Mouse (Mus musculus) kidney, adult 2 months (tissue): ENCODE results near the gene A830018L16Rik.

ENCODE experiments used
- CTCF ChIP-seq: fragments of 200-500 bp; conservative IDR thresholded peaks from 2 replicates; pipeline ENCODE4 v1.5.1; 2011; ENCODE audit warnings: low read depth, mild to moderate bottlenecking, control low read depth, low read length, moderate library complexity, mixed read lengths; ENCODE audit not compliant: insufficient read depth, insufficient read length
- POLR2A ChIP-seq: fragments of 200-500 bp; IDR thresholded peaks from one replicate; pipeline ENCODE4 v1.6.1; 2011; ENCODE audit warnings: low read depth, low read length, control low read depth

DNA sequence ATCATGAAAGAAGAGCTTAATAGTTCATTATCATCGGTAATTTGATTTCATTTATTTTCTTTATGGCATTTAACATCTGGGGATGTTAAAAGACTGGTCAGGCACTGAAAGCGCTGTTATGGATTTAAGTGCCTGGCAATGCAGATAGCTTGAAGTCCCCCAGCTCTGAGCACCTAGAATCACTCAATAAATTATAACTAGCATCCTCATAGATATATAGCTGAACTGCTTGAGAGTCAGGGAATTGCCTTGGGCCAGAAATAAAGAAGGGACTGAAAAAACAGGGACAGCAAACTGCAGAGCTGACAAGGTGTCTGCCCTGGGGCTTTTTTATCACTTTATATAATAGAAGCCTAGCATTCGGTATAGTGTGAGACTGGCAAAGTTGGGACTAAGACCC lies 7.9 kb upstream of the A830018L16Rik start:
- no peak for TF ChIP-seq CTCF
- TF ChIP-seq POLR2A = no peak
